7 mouse cellular contexts compared by ENCODE assay signal in genomic region chr7:30664529-30665200, GRCm38 (mm10). TPM values are rescaled to one million over a fixed set of nuclear protein-coding genes. Genes with fewer than 3 reads are reported as not detected.
DNase-seq lines count a peak whose midpoint lies in the region; ATAC-seq lines count a peak whose summit lies in the region.

Gene Haus5 (minus strand): TSS chr7:30664994.

- ATAC-seq in intestine, embryonic 15.5 days: peak; percentile 94

- DNase-seq in adrenal gland, adult (ENCODE audit: inconsistent age in 2 of 2, low spot score in 1 of 2): peak; percentile 90 to 96
- peak; percentile 97 for DNase-seq in embryo, embryonic 10.5 days (ENCODE audit: low spot score)
- peak; percentile 79 for DNase-seq in gastrocnemius, postnatal 25 days
- peak; percentile 92 to 94 for DNase-seq in left cerebral cortex, postnatal 25 days (ENCODE audit: low spot score in 2 of 2)
- peak; percentile 91 for DNase-seq in midbrain, embryonic 10.5 days (ENCODE audit: low spot score)
- DNase-seq in right cerebral cortex, postnatal 4 days: peak; percentile 91

- peak within 1 kb of the TSS; percentile 82 for H3K9ac ChIP-seq in intestine, embryonic 15.5 days

- peak within 1 kb of the TSS; percentile 77 for H3K4me3 ChIP-seq in intestine, embryonic 15.5 days (replicated peaks)
- peak within 1 kb of the TSS; percentile 75 for H3K4me3 ChIP-seq in midbrain, embryonic 10.5 days

- no peaks in the 10 kb centered on the region for H3K9me3 ChIP-seq in intestine, embryonic 15.5 days
- H3K9me3 ChIP-seq in midbrain, embryonic 10.5 days (replicated peaks): no peaks in the 10 kb centered on the region

- H3K36me3 ChIP-seq in intestine, embryonic 15.5 days: peaks cover 11% of the 10 kb centered on the region; the same call in 1 of the 2 replicates
- H3K36me3 ChIP-seq in midbrain, embryonic 10.5 days: peaks cover 35% of the 10 kb centered on the region

- H3K27me3 ChIP-seq in intestine, embryonic 15.5 days (replicated peaks): no peaks in the 10 kb centered on the region
- no peaks in the 10 kb centered on the region for H3K27me3 ChIP-seq in midbrain, embryonic 10.5 days (ENCODE audit: low read depth, poor library complexity, severe bottlenecking)

- WGBS in intestine, embryonic 15.5 days: under 1% methylated on average over 34 of the region's 34 CpGs
- WGBS in midbrain, embryonic 10.5 days: under 1% methylated on average over 34 of the region's 34 CpGs

- no peak within 1 kb of the TSS for H3K27ac ChIP-seq in intestine, embryonic 15.5 days
- peak within 1 kb of the TSS; percentile 85 for H3K27ac ChIP-seq in midbrain, embryonic 10.5 days (replicated peaks)

- intact Hi-C loops in left cerebral cortex, postnatal 25 days (cut with DNase I): loop anchor here (2.0 to 5.0 kb wide), 3 partner anchors 14 to 193 kb away; partner anchors contain the start of genes Ffar3, Rbm42 and Tmem147

- peak within 1 kb of the TSS; percentile 85 for H3K4me2 ChIP-seq in intestine, embryonic 15.5 days (replicated peaks)

- peaks cover 5% of the 10 kb centered on the region for H3K4me1 ChIP-seq in intestine, embryonic 15.5 days (replicated peaks)
- peaks cover 16% of the 10 kb centered on the region for H3K4me1 ChIP-seq in midbrain, embryonic 10.5 days

RNA-seq across cellular contexts. Expression of gene Haus5, which starts in this region (rescaled TPM):
- total RNA-seq in gastrocnemius, postnatal 25 days (2021): 1 to 10 TPM; 3.5 to 5.1 TPM
- polyA plus RNA-seq in intestine, embryonic 15.5 days (2015; fragmentation: Nextera tagmentation; extraction: Ambion mirVana): 38.7 and 40.5 TPM in 2 replicates
- total RNA-seq in left cerebral cortex, postnatal 25 days (2021): 1 to 10 TPM; 3.5 to 6.4 TPM
- polyA plus RNA-seq in midbrain, embryonic 10.5 days (2016; fragmentation: Nextera tagmentation; extraction: Ambion mirVana): 79.8 and 84.0 TPM in 2 replicates
